Mouse (Mus musculus) liver, embryonic 15.5 days (tissue): ENCODE data around the gene Rhox4f. TPM values are rescaled to one million over a fixed set of nuclear protein-coding genes. Genes with fewer than 3 reads are reported as not detected.
"Not testable (repeated sequence)": the region's sequence is repeated elsewhere in the genome, so short reads cannot be mapped to it uniquely, and the experiment has no call there.

Experiments
- ATAC-seq: fragments of 200-750 bp; cut with Nextera tagmentation; 2 replicates; pipeline ENCODE4 v1.8.0; 2017; ENCODE audit warnings: moderate number of reproducible peaks, mild to moderate bottlenecking, moderate library complexity; ENCODE audit not compliant: insufficient read depth
- H3K27ac ChIP-seq: fragments of 300-500 bp; sonication (generic); replicated peaks from 2 replicates; pipeline ENCODE4 v1.5.1; 2015; ENCODE audit warnings: mild to moderate bottlenecking, inconsistent platforms
- H3K27me3 ChIP-seq: fragments of 300-500 bp; sonication (generic); 2 replicates; pipeline ENCODE4 v1.6.1; 2015; ENCODE audit warnings: mild to moderate bottlenecking, inconsistent platforms
- H3K36me3 ChIP-seq: fragments of 300-500 bp; sonication (generic); replicated peaks from 2 replicates; pipeline ENCODE4 v1.6.1; 2015; ENCODE audit warnings: moderate library complexity, mild to moderate bottlenecking, inconsistent platforms
- H3K4me1 ChIP-seq: fragments of 300-500 bp; sonication (generic); replicated peaks from 2 replicates; pipeline ENCODE4 v1.6.1; 2015; ENCODE audit warnings: inconsistent platforms
- H3K4me2 ChIP-seq: fragments of 300-500 bp; sonication (generic); 2 replicates; pipeline ENCODE4 v1.6.1; 2015; ENCODE audit warnings: moderate library complexity, mild to moderate bottlenecking, inconsistent platforms
- H3K4me3 ChIP-seq: fragments of 300-500 bp; sonication (generic); replicated peaks from 2 replicates; pipeline ENCODE4 v1.5.1; 2015; ENCODE audit warnings: mild to moderate bottlenecking, inconsistent platforms
- H3K9ac ChIP-seq: fragments of 300-500 bp; sonication (generic); 2 replicates; pipeline ENCODE4 v1.6.1; 2015; ENCODE audit warnings: moderate library complexity, mild to moderate bottlenecking, inconsistent platforms
- H3K9me3 ChIP-seq: fragments of 300-500 bp; sonication (generic); replicated peaks from 2 replicates; pipeline ENCODE4 v1.6.1; 2016; ENCODE audit warnings: inconsistent platforms
- WGBS: fragments of 180-500 bp; shearing (Covaris S2); methylation state at CpG from one replicate; pipeline ENCODE4 v1.1.7; 2015; ENCODE audit warnings: mixed read lengths; ENCODE audit not compliant: insufficient replicate concordance; 5-methylcytosine and 5-hydroxymethylcytosine counted together
- polyA plus RNA-seq: library from polyadenylated mRNA; unstranded; fragments of >200 nt; fragmentation: Nextera tagmentation; extraction: Ambion mirVana; gene quantifications from 2 replicates; pipeline ENCODE4 v1.2.1, GENCODE M21; 2015

Gene Rhox4f
- polyA plus RNA-seq: not detected in 2 replicates

DNA sequence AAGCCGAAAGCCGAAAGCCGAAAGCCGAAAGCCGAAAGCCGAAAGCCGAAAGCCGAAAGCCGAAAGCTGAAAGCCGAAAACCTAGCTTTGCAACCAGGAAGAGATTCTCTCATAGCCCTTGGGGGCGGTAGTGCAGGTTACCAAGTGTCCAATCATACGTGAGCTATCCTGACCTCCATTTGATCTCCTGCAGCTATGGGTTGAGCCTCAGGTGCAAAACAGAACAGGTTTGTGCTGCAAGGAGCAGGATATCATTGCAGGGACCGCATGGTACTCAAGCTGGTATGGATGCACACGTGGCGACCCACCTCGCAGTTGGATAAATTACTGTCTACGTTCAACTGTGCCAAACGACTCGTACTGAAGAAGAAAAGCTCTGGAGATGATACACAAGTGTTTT is at the start of gene Rhox4f:
TSS of gene Rhox4f (minus strand) at position 101 of the 400 bp plus-strand sequence.
- ATAC-seq, H3K27me3 ChIP-seq, H3K27ac ChIP-seq, H3K4me3 ChIP-seq, H3K36me3 ChIP-seq, H3K4me1 ChIP-seq, H3K9me3 ChIP-seq, H3K9ac ChIP-seq, H3K4me2 ChIP-seq: not testable (repeated sequence)
- 78% methylated on average over 17 of the region's 19 CpGs for WGBS

DNA sequence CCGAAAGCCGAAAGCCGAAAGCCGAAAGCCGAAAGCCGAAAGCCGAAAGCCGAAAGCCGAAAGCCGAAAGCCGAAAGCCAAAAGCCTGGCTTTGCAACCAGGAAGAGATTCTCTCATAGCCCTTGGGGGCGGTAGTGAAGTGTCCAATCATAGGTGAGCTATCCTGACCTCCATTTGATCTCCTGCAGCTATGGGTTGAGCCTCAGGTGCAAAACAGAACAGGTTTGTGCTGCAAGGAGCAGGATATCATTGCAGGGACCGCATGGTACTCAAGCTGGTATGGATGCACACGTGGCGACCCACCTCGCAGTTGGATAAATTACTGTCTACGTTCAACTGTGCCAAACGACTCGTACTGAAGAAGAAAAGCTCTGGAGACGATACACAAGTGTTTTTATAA is 43.7 kb upstream of the Rhox4f start, which contains the start of gene Rhox4g:
TSS of gene Rhox4g (minus strand) at position 101 of the 400 bp plus-strand sequence.
- H3K36me3 ChIP-seq, H3K9ac ChIP-seq, H3K27ac ChIP-seq, H3K4me1 ChIP-seq, ATAC-seq, H3K4me3 ChIP-seq, H3K27me3 ChIP-seq, H3K4me2 ChIP-seq, H3K9me3 ChIP-seq: not testable (repeated sequence)
- WGBS: 72% methylated on average over 19 of the region's 20 CpGs

DNA sequence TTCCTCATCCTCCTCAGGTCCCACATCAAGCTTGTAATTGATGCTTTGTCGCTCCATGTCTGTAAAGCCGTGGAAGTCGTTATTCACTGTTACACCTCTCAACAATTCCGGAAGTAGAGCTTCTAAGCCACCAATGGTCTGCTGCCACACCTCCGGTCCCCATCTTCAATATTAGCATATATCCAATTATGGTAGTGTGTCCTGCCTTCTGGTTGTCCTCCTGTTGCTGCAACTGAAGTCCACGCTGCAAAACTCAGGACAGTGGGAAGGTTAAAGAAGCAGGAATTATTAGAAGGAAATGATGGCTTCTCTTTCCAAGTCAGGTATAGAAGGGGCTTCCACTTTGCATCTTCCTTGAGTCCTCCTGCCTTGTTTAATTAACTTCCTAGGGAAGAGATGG is 35.9 kb upstream of the Rhox4f start, which contains the start of gene Rhox2g:
TSS of gene Rhox2g (minus strand) at position 101 of the 400 bp plus-strand sequence.
- not testable (repeated sequence) for H3K4me1 ChIP-seq, H3K4me3 ChIP-seq, H3K9ac ChIP-seq, ATAC-seq, H3K9me3 ChIP-seq, H3K36me3 ChIP-seq, H3K27me3 ChIP-seq, H3K4me2 ChIP-seq, H3K27ac ChIP-seq
- WGBS: 76% methylated on average over 6 of the region's 6 CpGs

DNA sequence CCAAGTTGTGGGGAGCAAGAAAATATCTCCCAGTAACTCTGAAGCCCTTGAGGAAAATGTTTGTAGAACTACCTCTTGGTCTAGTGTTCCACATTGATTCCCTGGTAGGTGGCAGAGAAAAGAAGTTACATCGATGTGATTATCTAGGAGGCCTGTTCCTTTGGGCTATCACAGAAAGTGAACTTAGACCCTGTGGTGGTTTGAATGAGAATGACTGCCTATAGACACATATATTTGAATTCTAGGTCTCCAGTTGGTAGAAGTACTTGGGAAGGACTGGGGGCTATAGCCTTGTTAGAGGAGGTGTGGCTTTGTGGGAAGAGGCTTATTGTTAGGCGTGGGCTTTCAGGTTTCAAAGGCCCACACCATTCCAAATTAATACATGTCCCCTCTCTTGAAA is 21.0 kb upstream of the Rhox4f start, which contains the start of gene Rhox3g:
TSS of gene Rhox3g (minus strand) at position 101 of the 400 bp plus-strand sequence.
- 78% methylated on average over 2 of the region's 2 CpGs for whole genome bisulfite sequencing
- not testable (repeated sequence) for ATAC-seq

DNA sequence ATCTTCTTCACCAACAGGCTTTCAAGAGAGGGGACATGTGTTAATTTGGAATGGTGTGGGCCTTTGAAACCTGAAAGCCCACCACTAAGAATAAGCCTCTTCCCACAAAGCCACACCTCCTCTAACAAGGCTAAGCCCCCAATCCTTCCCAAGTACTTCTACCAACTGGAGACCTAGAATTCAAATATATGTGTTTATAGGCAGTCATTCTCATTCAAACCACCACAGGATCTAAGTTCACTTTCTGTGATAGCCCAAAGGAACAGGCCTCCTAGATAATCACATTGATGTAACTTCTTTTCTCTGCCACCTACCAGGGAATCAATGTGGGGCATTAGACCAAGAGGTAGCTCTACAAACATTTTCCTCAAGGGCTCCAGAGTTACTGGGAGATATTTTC is 26.8 kb downstream of the Rhox4f start, which contains the start of gene Rhox3f:
TSS of gene Rhox3f (plus strand) at position 301 of the 400 bp plus-strand sequence.
- not testable (repeated sequence) for ATAC-seq, H3K9me3 ChIP-seq, H3K4me2 ChIP-seq, H3K4me1 ChIP-seq, H3K9ac ChIP-seq, H3K27ac ChIP-seq, H3K36me3 ChIP-seq, H3K27me3 ChIP-seq, H3K4me3 ChIP-seq

More for the DNA sequence above, 21.0 kb upstream of the Rhox4f start, which contains the start of gene Rhox3g:
- not testable (repeated sequence) for H3K4me3 ChIP-seq, H3K27me3 ChIP-seq, H3K27ac ChIP-seq, H3K36me3 ChIP-seq, H3K4me1 ChIP-seq, H3K4me2 ChIP-seq, H3K9me3 ChIP-seq, H3K9ac ChIP-seq

DNA sequence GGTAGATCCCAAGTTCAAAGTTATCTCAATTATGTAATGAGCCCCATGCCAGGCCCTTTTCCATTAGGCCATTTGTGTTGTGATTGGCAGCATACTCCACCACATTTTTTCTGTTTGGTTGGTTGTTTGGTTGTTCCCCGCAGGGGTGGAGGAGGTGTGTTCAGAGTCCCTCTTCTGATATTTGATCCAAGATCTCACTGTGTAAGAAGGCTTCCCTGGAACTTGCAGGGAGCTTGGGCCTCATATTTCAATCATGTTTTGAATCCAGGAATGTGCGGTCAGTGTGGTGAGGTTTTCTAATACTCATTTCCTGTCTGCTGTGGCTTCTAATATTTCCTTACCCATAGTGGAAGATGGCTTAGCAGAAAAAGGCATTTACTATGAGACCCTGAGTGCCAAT is 34.9 kb downstream of the Rhox4f start:
- not testable (repeated sequence) for H3K4me3 ChIP-seq, H3K36me3 ChIP-seq, H3K9me3 ChIP-seq, H3K27ac ChIP-seq, H3K4me2 ChIP-seq, H3K9ac ChIP-seq, H3K4me1 ChIP-seq, ATAC-seq, H3K27me3 ChIP-seq
- 44% methylated on average over 2 of the region's 2 CpGs for WGBS

DNA sequence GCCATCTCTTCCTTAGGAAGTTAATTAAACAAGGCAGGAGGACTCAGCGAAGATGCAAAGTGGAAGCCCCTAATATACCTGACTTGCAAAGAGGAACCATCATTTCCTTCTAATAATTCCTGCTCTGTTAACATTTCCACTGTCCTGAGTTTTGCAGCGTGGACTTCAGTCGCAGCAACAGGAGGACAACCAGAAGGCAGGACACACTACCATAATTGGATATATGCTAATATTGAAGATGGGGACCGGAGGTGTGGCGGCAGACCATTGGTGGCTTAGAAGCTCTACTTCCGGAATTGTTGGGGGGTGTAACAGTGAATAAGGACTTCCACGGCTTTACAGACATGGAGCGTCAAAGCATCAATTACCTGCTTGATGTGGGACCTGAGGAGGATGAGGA is 36.4 kb downstream of the Rhox4f start, which contains the start of gene Rhox2f:
TSS of gene Rhox2f (plus strand) at position 301 of the 400 bp plus-strand sequence.
- 69% methylated on average over 8 of the region's 8 CpGs for WGBS

DNA sequence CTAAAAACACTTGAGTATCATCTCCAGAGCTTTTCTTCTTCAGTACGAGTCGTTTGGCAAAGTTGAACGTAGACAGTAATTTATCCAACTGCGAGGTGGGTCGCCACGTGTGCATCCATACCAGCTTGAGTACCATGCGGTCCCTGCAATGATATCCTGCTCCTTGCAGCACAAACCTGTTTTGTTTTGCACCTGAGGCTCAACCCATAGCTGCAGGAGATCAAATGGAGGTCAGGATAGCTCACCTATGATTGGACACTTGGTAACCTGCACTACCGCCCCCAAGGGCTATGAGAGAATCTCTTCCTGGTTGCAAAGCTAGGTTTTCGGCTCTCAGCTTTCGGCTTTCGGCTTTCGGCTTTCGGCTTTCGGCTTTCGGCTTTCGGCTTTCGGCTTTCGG is 50.4 kb downstream of the Rhox4f start, which contains the start of gene Rhox4e:
TSS of gene Rhox4e (plus strand) at position 301 of the 400 bp plus-strand sequence.
- H3K9ac ChIP-seq, H3K4me2 ChIP-seq, H3K9me3 ChIP-seq, H3K27me3 ChIP-seq, H3K4me1 ChIP-seq, H3K27ac ChIP-seq, ATAC-seq, H3K4me3 ChIP-seq, H3K36me3 ChIP-seq: not testable (repeated sequence)
- 86% methylated on average over 10 of the region's 18 CpGs for WGBS

More for the DNA sequence above, 36.4 kb downstream of the Rhox4f start, which contains the start of gene Rhox2f:
- not testable (repeated sequence) for ATAC-seq, H3K9ac ChIP-seq, H3K9me3 ChIP-seq, H3K4me2 ChIP-seq, H3K36me3 ChIP-seq, H3K4me3 ChIP-seq, H3K4me1 ChIP-seq, H3K27me3 ChIP-seq, H3K27ac ChIP-seq

Other genes starting within 250 kb of the Rhox4f start
- gene Rhox3a2, start 227.7 kb downstream of the Rhox4f start, polyA plus RNA-seq: not detected in 2 replicates
- not detected in 2 replicates for gene Rhox4a2, start 216.9 kb downstream of the Rhox4f start, polyA plus RNA-seq
- not detected in 2 replicates for gene Rhox2b, start 195.6 kb downstream of the Rhox4f start, polyA plus RNA-seq
- gene Rhox4b, start 175.2 kb downstream of the Rhox4f start, polyA plus RNA-seq: not detected in 2 replicates
- gene Rhox2c, start 154.0 kb downstream of the Rhox4f start, polyA plus RNA-seq: not detected in 2 replicates
- not detected in 2 replicates for gene Rhox3c, start 149.1 kb downstream of the Rhox4f start, polyA plus RNA-seq
- not detected in 2 replicates for gene Rhox4c, start 127.4 kb downstream of the Rhox4f start, polyA plus RNA-seq
- not detected in 2 replicates for gene Rhox2d, start 114.3 kb downstream of the Rhox4f start, polyA plus RNA-seq
- not detected in 2 replicates for gene Rhox4d, start 93.3 kb downstream of the Rhox4f start, polyA plus RNA-seq
- not detected in 2 replicates for gene Rhox2e, start 77.3 kb downstream of the Rhox4f start, polyA plus RNA-seq
- gene Rhox3e, start 65.7 kb downstream of the Rhox4f start, polyA plus RNA-seq: not detected in 2 replicates
- gene Rhox4e, start 50.3 kb downstream of the Rhox4f start, polyA plus RNA-seq: not detected in 2 replicates
- gene Rhox2f, start 36.3 kb downstream of the Rhox4f start, polyA plus RNA-seq: not detected in 2 replicates
- gene Rhox3f, start 26.7 kb downstream of the Rhox4f start, polyA plus RNA-seq: not detected in 2 replicates
- gene Rhox3g, start 20.9 kb upstream of the Rhox4f start, polyA plus RNA-seq: not detected in 2 replicates
- not detected in 2 replicates for gene Rhox2g, start 35.8 kb upstream of the Rhox4f start, polyA plus RNA-seq
- not detected in 2 replicates for gene Rhox4g, start 43.6 kb upstream of the Rhox4f start, polyA plus RNA-seq
- not detected in 2 replicates for gene Rhox3h, start 61.1 kb upstream of the Rhox4f start, polyA plus RNA-seq
- gene Rhox2h, start 65.6 kb upstream of the Rhox4f start, polyA plus RNA-seq: not detected in 2 replicates
- 1.3 TPM in 2 replicates for gene Rhox5, start 197.1 kb upstream of the Rhox4f start, polyA plus RNA-seq
- gene Rhox6, start 219.2 kb upstream of the Rhox4f start, polyA plus RNA-seq: not detected in 2 replicates
- not detected in 2 replicates for gene Rhox7a, start 224.0 kb upstream of the Rhox4f start, polyA plus RNA-seq